Mouse (Mus musculus) heart, embryonic 14.5 days (tissue): Measurements from ENCODE around the gene Tmem171. TPM values are rescaled to one million over a fixed set of nuclear protein-coding genes. Genes with fewer than 3 reads are reported as not detected.

Experiments used
- ATAC-seq: fragments of 200-750 bp; cut with Nextera tagmentation; 2 replicates; pipeline ENCODE4 v1.8.0; 2017; ENCODE audit warnings: low read depth, moderate TSS enrichment; ENCODE audit not compliant: insufficient number of reproducible peaks, insufficient read depth, low FRiP score
- H3K27ac ChIP-seq, 2 experiments: fragments of 200-500 bp in 1 of 2; fragments of 300-500 bp in 1 of 2; sonication (generic) in 1 of 2; replicated peaks in 1 of 2; 2 replicates each; pipeline ENCODE4 v1.5.1; 2012 to 2014; ENCODE audit warnings: low read depth in 2 of 2, low read length in 2 of 2, control low read depth in 1 of 2, mild to moderate bottlenecking in 1 of 2, mixed read lengths in 1 of 2; ENCODE audit not compliant: control insufficient read depth in 1 of 2, insufficient read depth in 1 of 2
- H3K27me3 ChIP-seq: fragments of 300-500 bp; sonication (generic); 2 replicates; pipeline ENCODE4 v1.6.1; 2014; ENCODE audit warnings: mild to moderate bottlenecking, low read length, control low read depth; ENCODE audit not compliant: control insufficient read depth, insufficient read depth
- H3K36me3 ChIP-seq: fragments of 300-500 bp; sonication (generic); 2 replicates; pipeline ENCODE4 v1.6.1; 2014; ENCODE audit warnings: mild to moderate bottlenecking, control low read depth, low read length, mixed read lengths; ENCODE audit not compliant: control insufficient read depth, insufficient read depth
- H3K4me1 ChIP-seq, 2 experiments: fragments of 200-500 bp in 1 of 2; fragments of 300-500 bp in 1 of 2; sonication (generic) in 1 of 2; 2 replicates each; pipeline ENCODE4 v1.6.1; 2012 to 2014; ENCODE audit warnings: low read length in 2 of 2, control low read depth in 1 of 2, mixed read lengths in 1 of 2; ENCODE audit not compliant: control insufficient read depth in 2 of 2, insufficient read depth in 2 of 2
- H3K4me2 ChIP-seq: fragments of 300-500 bp; sonication (generic); 2 replicates; pipeline ENCODE4 v1.6.1; 2014; ENCODE audit warnings: mild to moderate bottlenecking, low read length
- H3K4me3 ChIP-seq, 2 experiments: fragments of 200-500 bp in 1 of 2; fragments of 300-500 bp in 1 of 2; sonication (generic) in 1 of 2; 2 replicates each; pipeline ENCODE4 v1.5.1; 2012 to 2014; ENCODE audit warnings: low read length in 2 of 2, mild to moderate bottlenecking in 2 of 2, control low read depth in 1 of 2, low read depth in 1 of 2, moderate library complexity in 1 of 2; ENCODE audit not compliant: control insufficient read depth in 1 of 2, insufficient read depth in 1 of 2
- H3K9ac ChIP-seq: fragments of 300-500 bp; sonication (generic); 2 replicates; pipeline ENCODE4 v1.6.1; 2014; ENCODE audit warnings: mild to moderate bottlenecking, low read length
- H3K9me3 ChIP-seq: fragments of 300-500 bp; sonication (generic); 2 replicates; pipeline ENCODE4 v1.6.1; 2016; ENCODE audit warnings: low read length, control low read depth; ENCODE audit not compliant: control insufficient read depth
- WGBS: fragments of 180-500 bp; shearing (Covaris S2); extraction: QIAGEN DNeasy Blood & Tissue Kit; methylation state at CpG from one replicate; pipeline ENCODE4 v1.1.7; 2014; 5-methylcytosine and 5-hydroxymethylcytosine counted together
- polyA plus RNA-seq: library from polyadenylated mRNA; unstranded; fragments of >200 nt; fragmentation: Nextera tagmentation; extraction: Ambion mirVana; gene quantifications from 2 replicates; pipeline ENCODE4 v1.2.1, GENCODE M21; 2014

The Tmem171 gene
- polyA plus RNA-seq, 1 experiment from 2014 or later, result 2.1 TPM

- 73% methylated on average over 5 of the region's 5 CpGs for WGBS
- Histone ChIP-seq H3K27ac (no peak overlapping the region), H3K9me3 (0 out of 2 replicates have a peak, but pooled peaks cover 3% of the 10 kb centered on the region)
Observed at GRCm38 (mm10) chr13:98680470-98681060, 14.1 kb downstream of the Tmem171 start.

GRCm38 (mm10) chr13:98679631-98680041, 15.0 kb downstream of the Tmem171 start:
- peaks cover 5 to 12% of the 10 kb centered on the region in 2 experiments; a peak in 3 of 4 replicates for H3K4me1 ChIP-seq
- no peaks in the 10 kb centered on the region for H3K36me3 ChIP-seq
- no peak for ATAC-seq
- no peak overlapping the region for H3K4me2 ChIP-seq
- H3K27me3 ChIP-seq, result no peaks in the 10 kb centered on the region
- 27% methylated on average over 4 of the region's 4 CpGs for WGBS
- H3K4me3 ChIP-seq, result no peak overlapping the region
- 0 out of 2 replicates have a peak, but pooled peaks cover 3% of the 10 kb centered on the region for H3K9me3 ChIP-seq
- no peak overlapping the region for H3K27ac ChIP-seq
- no peak overlapping the region for H3K9ac ChIP-seq

More at GRCm38 (mm10) chr13:98680470-98681060, 14.1 kb downstream of the Tmem171 start:
- no peak overlapping the region for H3K4me3 ChIP-seq
- H3K9ac ChIP-seq, result no peak overlapping the region
- H3K36me3 ChIP-seq, result no peaks in the 10 kb centered on the region
- no peak overlapping the region for H3K4me2 ChIP-seq
- peaks cover 5 to 12% of the 10 kb centered on the region in 2 experiments; a peak in 3 of 4 replicates for H3K4me1 ChIP-seq
- H3K27me3 ChIP-seq, result no peaks in the 10 kb centered on the region
- no peak for ATAC-seq

GRCm38 (mm10) chr13:98679230-98679629, 15.4 kb downstream of the Tmem171 start:
- Histone ChIP-seq H3K36me3 (no peaks in the 10 kb centered on the region), H3K4me2 (no peak overlapping the region), H3K4me3 (no peak overlapping the region), H3K27ac (no peak overlapping the region), H3K9me3 (0 out of 2 replicates have a peak, but pooled peaks cover 3% of the 10 kb centered on the region), H3K4me1 (peaks cover 5 to 12% of the 10 kb centered on the region in 2 experiments; a peak in 3 of 4 replicates), H3K27me3 (no peaks in the 10 kb centered on the region), H3K9ac (no peak overlapping the region)
- no peak for ATAC-seq
- 95% methylated on average over 1 of the region's 1 CpGs for WGBS

DNA sequence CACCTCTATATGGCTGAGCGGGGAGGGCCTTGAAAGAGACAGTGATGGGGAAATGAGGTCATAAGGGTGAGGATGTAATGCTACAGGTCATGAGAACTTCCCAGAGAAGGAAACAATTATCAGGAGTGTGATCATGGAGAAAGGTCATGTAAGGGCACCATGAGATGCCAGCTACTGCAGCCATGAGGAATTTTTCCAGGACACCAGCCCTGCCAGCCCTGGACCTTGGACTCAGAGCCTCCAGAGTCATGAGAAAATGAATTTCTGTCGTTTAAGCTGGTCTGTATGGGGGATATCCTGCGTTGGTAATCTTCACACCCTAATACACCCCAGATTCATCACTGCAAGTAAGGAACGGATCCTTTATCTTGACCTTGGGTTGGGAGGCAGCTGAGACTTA, 20.7 kb downstream of the Tmem171 start:
- 72% methylated on average over 4 of the region's 4 CpGs for WGBS
- no peaks in the 10 kb centered on the region for H3K27me3 ChIP-seq
- H3K9me3 ChIP-seq, result no peaks in the 10 kb centered on the region
- ATAC-seq, result no peak
- H3K4me2 ChIP-seq, result no peak overlapping the region
- no peak overlapping the region for H3K4me3 ChIP-seq
- no peaks in the 10 kb centered on the region; a peak in 1 of 4 replicates for H3K4me1 ChIP-seq
- no peak overlapping the region for H3K27ac ChIP-seq
- H3K9ac ChIP-seq, result no peak overlapping the region
- no peaks in the 10 kb centered on the region for H3K36me3 ChIP-seq

DNA sequence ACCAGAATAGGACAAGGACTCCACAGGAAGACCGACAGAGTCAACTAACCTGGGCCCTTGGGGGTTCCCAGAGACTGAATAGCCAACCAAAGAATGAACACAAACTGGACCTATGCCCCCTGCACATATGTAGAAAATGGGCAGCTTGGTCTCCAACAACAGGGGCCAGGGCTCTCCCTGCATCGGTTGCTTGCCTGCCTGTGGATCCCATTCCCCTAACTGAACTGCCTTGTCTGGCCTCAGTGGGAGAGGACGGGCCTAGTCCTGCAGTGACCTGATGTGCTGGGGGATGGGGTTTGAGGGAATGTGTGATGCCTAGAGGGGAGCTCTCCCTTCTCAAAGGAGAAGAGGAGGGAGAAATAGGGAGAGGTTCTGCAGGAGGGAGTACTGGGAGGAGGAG, 25.3 kb downstream of the Tmem171 start:
- WGBS, result 71% methylated on average over 3 of the region's 3 CpGs

DNA sequence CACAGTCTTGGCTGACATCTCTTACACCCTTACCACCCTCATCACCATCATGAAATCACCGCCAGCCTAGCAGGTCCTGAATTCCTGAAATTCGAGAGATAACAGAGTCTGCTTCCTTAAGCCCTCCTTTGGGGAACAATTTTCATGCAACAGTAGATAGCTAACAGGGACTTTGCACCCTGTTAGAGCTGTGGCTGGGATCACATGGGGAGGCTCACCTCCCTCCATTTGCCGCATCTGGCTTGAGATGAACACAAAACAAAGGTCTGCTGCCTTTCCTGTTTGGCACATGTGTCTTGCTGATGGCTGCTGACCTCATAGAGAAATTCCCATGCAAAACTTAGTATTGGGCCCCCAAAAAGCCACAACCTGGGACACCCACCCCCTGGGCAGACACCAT, 27.3 kb downstream of the Tmem171 start:
- H3K9me3 ChIP-seq, result 0 out of 2 replicates have a peak, but pooled peaks cover 1% of the 10 kb centered on the region
- no peaks in the 10 kb centered on the region for H3K27me3 ChIP-seq
- H3K4me1 ChIP-seq, result peaks cover 3 to 8% of the 10 kb centered on the region in 2 experiments; a peak in 3 of 4 replicates
- H3K9ac ChIP-seq, result no peak overlapping the region
- no peaks in the 10 kb centered on the region for H3K36me3 ChIP-seq
- H3K27ac ChIP-seq, result no peak overlapping the region
- H3K4me2 ChIP-seq, result no peak overlapping the region
- ATAC-seq, result no peak
- WGBS, result 20% methylated on average over 3 of the region's 3 CpGs
- no peak overlapping the region for H3K4me3 ChIP-seq

More for the DNA sequence above, 25.3 kb downstream of the Tmem171 start:
- Histone ChIP-seq H3K4me1 (peaks cover 3 to 8% of the 10 kb centered on the region in 2 experiments; a peak in 3 of 4 replicates), H3K9me3 (no peaks in the 10 kb centered on the region), H3K27ac (no peak overlapping the region), H3K4me3 (no peak overlapping the region), H3K27me3 (no peaks in the 10 kb centered on the region), H3K4me2 (no peak overlapping the region), H3K9ac (no peak overlapping the region), H3K36me3 (no peaks in the 10 kb centered on the region)
- no peak for ATAC-seq

DNA sequence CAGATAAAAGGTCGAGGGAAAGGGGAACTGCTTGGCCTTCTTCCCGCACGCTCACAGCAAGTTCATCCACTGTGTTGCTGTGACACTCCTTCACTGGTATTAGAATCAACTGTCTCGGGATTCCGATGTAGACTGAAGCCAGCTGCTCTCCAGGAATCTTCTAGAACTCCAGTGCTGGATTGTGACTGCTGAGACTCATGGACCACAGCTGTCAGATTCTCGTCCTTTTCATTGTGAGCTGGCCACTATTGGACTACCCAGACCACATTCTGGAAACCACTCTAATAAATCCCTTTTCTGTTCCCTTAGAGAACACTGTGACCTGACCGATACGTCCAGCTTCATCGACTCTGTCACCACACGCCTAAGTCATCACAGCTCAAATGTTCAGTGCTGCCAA, 29.4 kb downstream of the Tmem171 start:
- WGBS, result 79% methylated on average over 10 of the region's 10 CpGs
- ATAC-seq, result no peak
- Histone ChIP-seq H3K4me2 (no peak overlapping the region), H3K4me1 (peaks cover 3 to 8% of the 10 kb centered on the region in 2 experiments; a peak in 3 of 4 replicates), H3K4me3 (no peak overlapping the region), H3K9ac (no peak overlapping the region), H3K27me3 (no peaks in the 10 kb centered on the region), H3K27ac (no peak overlapping the region), H3K9me3 (0 out of 2 replicates have a peak, but pooled peaks cover 4% of the 10 kb centered on the region), H3K36me3 (no peaks in the 10 kb centered on the region)
